8 mouse cellular contexts compared by ENCODE assay signal in genomic region chr11:51688330-51689328, GRCm38 (mm10). TPM values are rescaled to one million over a fixed set of nuclear protein-coding genes. Genes with fewer than 3 reads are reported as not detected.
DNase-seq lines count a peak whose midpoint lies in the region; ATAC-seq and TF ChIP-seq lines count a peak whose summit lies in the region.

0610009B22Rik (minus strand) TSS chr11:51688874.

- H3K4me2 ChIP-seq in forebrain, embryonic 15.5 days (replicated peaks): peak within 1 kb of the TSS; percentile 63

- H3K9ac ChIP-seq in ES-E14 (ENCODE audit: insufficient read depth, low read depth, low read length, poor library complexity, severe bottlenecking): peak within 1 kb of the TSS; percentile 99
- H3K9ac ChIP-seq in forebrain, embryonic 15.5 days (replicated peaks): peak within 1 kb of the TSS; percentile 74

- peak; percentile 98 for DNase-seq in ES-E14 (ENCODE audit: low read depth, low spot score)
- peak; percentile 100 for DNase-seq in cerebellum, adult 11-12 months
- DNase-seq in heart, postnatal 25 days (ENCODE audit: low spot score): peak; percentile 100
- peak; percentile 100 for DNase-seq in layer of hippocampus, adult 18-20 months (ENCODE audit: low spot score in 2 of 2)
- DNase-seq in lung, adult 2 months: peak; percentile 99
- peak; percentile 99 to 100 for DNase-seq in thymus, adult 18-20 months

- H3K9me3 ChIP-seq in ES-E14 (ENCODE audit: control insufficient read depth, insufficient read depth, low read depth, low read length): no peaks in the 10 kb centered on the region
- H3K9me3 ChIP-seq in forebrain, embryonic 15.5 days: no peaks in the 10 kb centered on the region

- H3K4me3 ChIP-seq in ES-E14 (ENCODE audit: insufficient read depth in 1 of 2, low read depth in 1 of 2, low read length in 2 of 2, poor library complexity in 1 of 2, severe bottlenecking in 1 of 2): peak within 1 kb of the TSS; percentile 89 to 92
- H3K4me3 ChIP-seq in forebrain, embryonic 15.5 days: peak within 1 kb of the TSS; percentile 60
- peak within 1 kb of the TSS; percentile 85 for H3K4me3 ChIP-seq in lung, adult 2 months (replicated peaks; ENCODE audit: extremely low read depth, low read depth, low read length)

- H3K27ac ChIP-seq in ES-E14 (ENCODE audit: insufficient read depth, low read depth, low read length, poor library complexity, severe bottlenecking): peak within 1 kb of the TSS; percentile 100
- peak within 1 kb of the TSS; percentile 99 for H3K27ac ChIP-seq in forebrain, embryonic 15.5 days (replicated peaks)

- no peaks in the 10 kb centered on the region for H3K27me3 ChIP-seq in forebrain, embryonic 15.5 days

- in situ Hi-C loops in ES-E14 (cut with MboI; ENCODE audit: low sequenced_read_pairs in 2 of 2, unreplicated experiment in 2 of 2): loop anchor here in 1 of 2 experiments (10.0 kb wide), 1 partner anchor 74 kb away; the partner anchor contains the start of gene Nhp2

- peaks cover 7% of the 10 kb centered on the region for H3K36me3 ChIP-seq in ES-E14 (ENCODE audit: control insufficient read depth, insufficient read depth, low read length, poor library complexity, severe bottlenecking)
- peaks cover 8% of the 10 kb centered on the region for H3K36me3 ChIP-seq in forebrain, embryonic 15.5 days

- TF ChIP-seq POLR2A in lung, adult 2 months (IDR thresholded peaks at IDR 0.05; ENCODE audit: borderline replicate concordance, extremely low read depth, low read depth, low read length): peak; percentile 91; the same call in 1 of the 2 replicates

- no peak for TF ChIP-seq CTCF in lung, adult 2 months (IDR thresholded peaks at IDR 0.05; ENCODE audit: insufficient read depth, low read length)

- no peaks in the 10 kb centered on the region for H3K4me1 ChIP-seq in ES-E14 (ENCODE audit: control insufficient read depth in 2 of 2, insufficient read depth in 2 of 2, low read length in 2 of 2, poor library complexity in 1 of 2)
- H3K4me1 ChIP-seq in forebrain, embryonic 15.5 days: peaks cover 13% of the 10 kb centered on the region
- no peaks in the 10 kb centered on the region; the same call in 1 of the 2 replicates for H3K4me1 ChIP-seq in lung, adult 2 months (ENCODE audit: control insufficient read depth, insufficient read depth, low read length)

- peak; percentile 99 for ATAC-seq in forebrain, embryonic 15.5 days (replicated peaks)
- ATAC-seq in neutrophil, adult 5-6 weeks (ENCODE audit: extremely low read depth, insufficient number of reproducible peaks, low FRiP score, poor library complexity, severe bottlenecking): peak; percentile 96

- WGBS in forebrain, embryonic 15.5 days: under 1% methylated on average over 60 of the region's 60 CpGs
- WGBS in lung, adult 2 months: under 1% methylated on average over 60 of the region's 60 CpGs

- intact Hi-C loops in heart, postnatal 25 days (cut with DNase I): loop anchor here (10.0 kb wide), 1 partner anchor 404 kb away; the partner anchor contains the start of gene Col23a1

TF ChIP-seq in ES-E14, 5 proteins besides CTCF, POLR2A, EP300 and RAD21:
- TF ChIP-seq HCFC1 (IDR thresholded peaks at IDR 0.05; ENCODE audit: borderline replicate concordance, insufficient read depth, low read length) (peak; percentile 75), MAFK (IDR thresholded peaks at IDR 0.05; ENCODE audit: insufficient read depth, low read depth, low read length) (no peak)
TF ChIP-seq in ES-E14: peak in this region for 1.

RNA-seq across cellular contexts. Expression of gene 0610009B22Rik, which starts in this region (rescaled TPM):
- total RNA-seq in ES-E14 (2012; rRNA removed): 21.7 and 38.8 TPM in 2 replicates
- polyA plus RNA-seq in forebrain, embryonic 15.5 days (2015; fragmentation: Nextera tagmentation; extraction: Ambion mirVana): 96.2 and 102 TPM in 2 replicates
- total RNA-seq in heart, postnatal 25 days (2021): 10 to 100 TPM; 35.1 to 36.7 TPM
- total RNA-seq in layer of hippocampus, adult 18-20 months (2021): 10 to 100 TPM; 36.9 to 43.3 TPM
- polyA plus RNA-seq in lung, adult 2 months (2012; rRNA removed): 6.9 and 8.3 TPM in 2 replicates
- 7.7 and 8.6 TPM in 2 replicates for total RNA-seq in neutrophil, adult 5-6 weeks (2017)

Comparison
In these comparisons a context has a peak if more than half of its experiments do, and no peak if none do; other contexts are left out.
1. Peak in every context shown above with its lines: DNase-seq, ATAC-seq, H3K4me3 ChIP-seq and H3K27ac ChIP-seq.
2. RNA of gene 0610009B22Rik (polyA plus RNA-seq): 96.2 to 102 TPM in forebrain, embryonic 15.5 days; 6.9 to 8.3 TPM in lung, adult 2 months; every median in the first group is over 10 times any median in the second.